Mouse (Mus musculus) limb, embryonic 11.5 days (tissue): ENCODE measurements around the gene Psmd12. TPM values are rescaled to one million over a fixed set of nuclear protein-coding genes. Genes with fewer than 3 reads are reported as not detected.

ENCODE experiments used
- ATAC-seq: fragments of 200-750 bp; cut with Nextera tagmentation; 2 replicates; pipeline ENCODE4 v1.8.0; 2017; ENCODE audit warnings: low read depth; ENCODE audit not compliant: insufficient number of reproducible peaks, low FRiP score, low TSS enrichment
- DNase-seq: peaks from one replicate; pipeline ENCODE4 v3.0.0-alpha.2; 2015; ENCODE audit warnings: low spot score
- H3K27ac ChIP-seq: fragments of 300-500 bp; sonication (generic); replicated peaks from 2 replicates; pipeline ENCODE4 v1.5.1; 2014; ENCODE audit warnings: low read depth, mild to moderate bottlenecking, low read length
- H3K27me3 ChIP-seq: fragments of 300-500 bp; sonication (generic); 2 replicates; pipeline ENCODE4 v1.6.1; 2014; ENCODE audit warnings: mild to moderate bottlenecking, low read length, mixed read lengths; ENCODE audit not compliant: control insufficient read depth, insufficient read depth
- H3K36me3 ChIP-seq: fragments of 300-500 bp; sonication (generic); 2 replicates; pipeline ENCODE4 v1.6.1; 2014; ENCODE audit warnings: mild to moderate bottlenecking, low read length, moderate library complexity, mixed read lengths; ENCODE audit not compliant: control insufficient read depth, insufficient read depth
- H3K4me1 ChIP-seq: fragments of 300-500 bp; sonication (generic); 2 replicates; pipeline ENCODE4 v1.6.1; 2014; ENCODE audit warnings: low read length, mixed read lengths; ENCODE audit not compliant: control insufficient read depth, insufficient read depth
- H3K4me2 ChIP-seq: fragments of 300-500 bp; sonication (generic); 2 replicates; pipeline ENCODE4 v1.6.1; 2014; ENCODE audit warnings: low read depth, mild to moderate bottlenecking, moderate library complexity; ENCODE audit not compliant: severe bottlenecking
- H3K4me3 ChIP-seq: fragments of 300-500 bp; sonication (generic); 2 replicates; pipeline ENCODE4 v1.5.1; 2014; ENCODE audit warnings: low read depth, low read length
- H3K9ac ChIP-seq: fragments of 300-500 bp; sonication (generic); 2 replicates; pipeline ENCODE4 v1.6.1; 2014; ENCODE audit warnings: mild to moderate bottlenecking, low read length
- H3K9me3 ChIP-seq: fragments of 300-500 bp; sonication (generic); 2 replicates; pipeline ENCODE4 v1.6.1; 2016; ENCODE audit warnings: low read length; ENCODE audit not compliant: control insufficient read depth
- WGBS: fragments of 180-500 bp; shearing (Covaris S2); extraction: QIAGEN DNeasy Blood & Tissue Kit; methylation state at CpG from one replicate; pipeline ENCODE4 v1.1.7; 2014; 5-methylcytosine and 5-hydroxymethylcytosine counted together
- polyA plus RNA-seq: library from polyadenylated mRNA; unstranded; fragments of >200 nt; fragmentation: Nextera tagmentation; extraction: Ambion mirVana; gene quantifications from 2 replicates; pipeline ENCODE4 v1.2.1, GENCODE M21; 2014

Gene Psmd12
- polyA plus RNA-seq, 1 experiment from 2014 or later = 234 TPM

DNA sequence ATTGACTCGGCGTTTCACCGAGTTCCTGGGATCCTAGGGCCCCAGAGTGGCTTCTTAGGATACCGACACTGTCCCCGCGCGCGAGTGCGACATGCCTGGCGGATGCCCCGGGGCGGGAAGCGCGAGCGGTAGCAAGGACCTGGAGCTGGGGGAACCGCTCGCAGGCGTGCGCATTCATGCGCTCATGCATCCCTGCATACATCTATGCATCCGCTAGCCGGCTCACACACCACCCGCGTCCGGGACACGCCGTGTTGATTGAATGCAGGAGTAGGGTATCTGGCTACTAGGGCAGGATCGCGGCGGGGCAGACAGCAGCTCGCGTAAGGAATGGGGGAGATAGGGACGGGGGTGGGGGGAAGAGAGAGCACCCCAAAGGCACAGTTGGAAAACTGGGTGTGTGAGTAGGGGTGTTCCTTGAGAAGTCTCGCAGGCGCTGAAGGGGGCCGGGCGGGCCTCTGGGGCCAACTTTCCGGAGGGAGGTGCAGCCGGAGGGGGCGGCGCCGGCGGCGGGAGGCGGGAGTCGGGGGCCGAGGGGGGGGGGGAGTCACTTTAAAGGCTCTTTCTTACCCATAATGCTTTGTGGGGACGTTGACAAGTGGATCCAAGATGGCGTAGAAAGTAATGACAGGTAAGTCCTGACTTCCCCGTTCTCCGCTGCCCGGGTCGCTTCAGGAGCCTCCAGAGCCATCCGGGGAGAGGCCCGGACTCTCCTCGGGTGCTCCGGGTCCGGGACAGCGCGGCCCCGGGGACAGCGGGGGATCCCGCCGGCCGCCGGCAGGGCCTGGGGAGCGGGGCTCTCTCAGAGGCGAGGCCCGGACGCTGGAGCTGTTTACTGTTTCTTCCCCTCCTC, 68.3 kb downstream of the Psmd12 start, which contains the start of gene Helz:
Gene Helz (plus strand): TSS at position 580 of the 853 bp plus-strand sequence.
- ATAC-seq = peak; percentile 74
- H3K9me3 ChIP-seq = no peaks in the 10 kb centered on the region
- H3K27me3 ChIP-seq = no peaks in the 10 kb centered on the region
- peak; percentile 86 for DNase-seq
- H3K4me3 ChIP-seq = peak within 1 kb of the TSS; percentile 86
- H3K27ac ChIP-seq = peak within 1 kb of the TSS; percentile 76; the same call in 1 of the 2 replicates
- no peaks in the 10 kb centered on the region; the same call in 1 of the 2 replicates for H3K36me3 ChIP-seq
- H3K9ac ChIP-seq = peak within 1 kb of the TSS; percentile 87
- 0 out of 2 replicates have a peak, but pooled peaks cover 2% of the 10 kb centered on the region for H3K4me1 ChIP-seq
- H3K4me2 ChIP-seq = peak within 1 kb of the TSS; percentile 92
- under 1% methylated on average over 62 of the region's 70 CpGs for WGBS

DNA sequence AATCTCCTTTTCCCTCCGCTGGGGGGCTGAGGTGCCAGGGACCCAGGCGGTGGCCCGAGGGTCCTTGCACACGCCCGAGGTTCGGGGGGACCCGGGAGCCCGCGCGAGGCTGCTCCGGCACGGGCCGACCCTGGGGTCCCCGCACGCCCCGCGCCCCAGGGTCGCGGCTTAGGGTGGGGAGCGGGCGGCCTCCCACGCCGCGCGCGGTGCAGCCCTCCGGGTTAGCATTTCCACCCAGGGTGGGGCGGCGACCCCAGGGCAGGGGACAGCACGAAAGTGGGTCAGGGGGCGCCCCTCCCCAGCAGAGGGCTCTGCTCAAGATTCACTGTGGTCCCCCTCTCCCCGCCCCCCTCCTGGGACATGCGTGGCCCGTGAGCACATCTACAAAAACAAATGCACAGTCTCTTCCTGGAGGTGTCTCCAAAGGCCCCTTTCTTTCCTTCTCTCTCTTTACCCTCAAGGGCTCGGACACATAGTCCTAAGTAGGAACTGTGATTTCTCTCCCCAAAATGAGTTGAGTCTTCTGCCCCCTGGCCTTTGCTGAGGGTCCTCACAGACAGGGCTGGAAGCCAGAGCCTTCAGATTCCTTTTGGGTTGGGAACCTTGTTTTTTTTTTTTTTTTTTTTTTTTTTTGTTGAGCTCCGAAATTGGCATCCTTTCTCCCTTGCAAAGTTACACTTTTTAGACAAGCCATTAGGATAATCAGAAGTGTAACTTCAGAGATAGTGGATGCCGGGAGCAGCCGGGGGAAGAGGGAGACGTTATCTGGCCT, 69.1 kb downstream of the Psmd12 start:
- Histone ChIP-seq H3K9me3 (no peaks in the 10 kb centered on the region), H3K27ac (peak overlapping the region; percentile 40; the same call in 1 of the 2 replicates), H3K36me3 (no peaks in the 10 kb centered on the region; the same call in 1 of the 2 replicates), H3K4me1 (0 out of 2 replicates have a peak, but pooled peaks cover 2% of the 10 kb centered on the region), H3K27me3 (no peaks in the 10 kb centered on the region), H3K4me3 (peak overlapping the region; percentile 86), H3K9ac (peak overlapping the region; percentile 87), H3K4me2 (peak overlapping the region; percentile 92)
- 0 out of 2 replicates have a peak, but pooled peaks have one; percentile 36 for ATAC-seq
- 12% methylated on average over 27 of the region's 39 CpGs for WGBS
- peak; percentile 31 for DNase-seq

Other genes starting within 250 kb of the Psmd12 start
- gene Pitpnc1, start 8.8 kb upstream of the Psmd12 start, polyA plus RNA-seq = 35.3 and 39.9 TPM in 2 replicates
- gene Helz, start 68.4 kb downstream of the Psmd12 start, polyA plus RNA-seq = 23.4 and 24.7 TPM in 2 replicates
- 0.40 and 0.89 TPM in 2 replicates for gene Cacng1, start 237.0 kb downstream of the Psmd12 start, polyA plus RNA-seq